Mouse (Mus musculus) cerebellum, adult 11-12 months (tissue): ENCODE measurements around the gene Fjx1.

Experiments used
- DNase-seq: peaks from one replicate; pipeline ENCODE4 v3.0.0; 2022

The Fjx1 gene

GRCm38 (mm10) chr2:102451671-102452549 is at the start of gene Fjx1:
TSS of gene Fjx1 (minus strand) at chr2:102452499.
- peak; percentile 55 for DNase-seq

GRCm38 (mm10) chr2:102500001-102500689 is 47.8 kb upstream of the Fjx1 start:
- DNase-seq, result no peak

- DNase-seq, result no peak
Measured at GRCm38 (mm10) chr2:102480738-102481137, 28.4 kb upstream of the Fjx1 start.

- DNase-seq, result no peak
Measured at GRCm38 (mm10) chr2:102476101-102476500, 23.8 kb upstream of the Fjx1 start.

GRCm38 (mm10) chr2:102468645-102469044 is 16.3 kb upstream of the Fjx1 start:
- no peak for DNase-seq

- no peak for DNase-seq
Measured at GRCm38 (mm10) chr2:102464342-102464732, 12.0 kb upstream of the Fjx1 start.

- DNase-seq, result peak; percentile 46
Measured at GRCm38 (mm10) chr2:102463587-102464341, 11.5 kb upstream of the Fjx1 start.

- no peak for DNase-seq
Measured at GRCm38 (mm10) chr2:102461491-102461890, 9.2 kb upstream of the Fjx1 start.

GRCm38 (mm10) chr2:102455126-102455525 is 2.8 kb upstream of the Fjx1 start:
- no peak for DNase-seq

GRCm38 (mm10) chr2:102453447-102453846 is 1.1 kb upstream of the Fjx1 start:
- DNase-seq, result peak; percentile 22

GRCm38 (mm10) chr2:102450761-102451670 is 1.3 kb downstream of the Fjx1 start:
- peak; percentile 61 for DNase-seq

GRCm38 (mm10) chr2:102450248-102450760 is 2.0 kb downstream of the Fjx1 start:
- DNase-seq, result peak; percentile 70

GRCm38 (mm10) chr2:102449630-102450247 is 2.6 kb downstream of the Fjx1 start:
- DNase-seq, result peak; percentile 14

- DNase-seq, result no peak
Measured at GRCm38 (mm10) chr2:102449056-102449455, 3.2 kb downstream of the Fjx1 start.

GRCm38 (mm10) chr2:102447831-102448230 is 4.5 kb downstream of the Fjx1 start:
- DNase-seq, result no peak

GRCm38 (mm10) chr2:102446851-102447250 is 5.4 kb downstream of the Fjx1 start:
- no peak for DNase-seq

- DNase-seq, result no peak
Measured at GRCm38 (mm10) chr2:102437357-102438030, 14.8 kb downstream of the Fjx1 start.

GRCm38 (mm10) chr2:102433879-102434278 is 18.4 kb downstream of the Fjx1 start:
- DNase-seq, result no peak

GRCm38 (mm10) chr2:102431084-102431483 is 21.2 kb downstream of the Fjx1 start:
- no peak for DNase-seq

- no peak for DNase-seq
Measured at GRCm38 (mm10) chr2:102427974-102428373, 24.3 kb downstream of the Fjx1 start.

- no peak for DNase-seq
Measured at GRCm38 (mm10) chr2:102426434-102426833, 25.9 kb downstream of the Fjx1 start.
